Mouse (Mus musculus) gastrocnemius, adult 2 months (tissue): Measurements from ENCODE around the gene Cartpt. TPM values are rescaled to one million over a fixed set of nuclear protein-coding genes. Genes with fewer than 3 reads are reported as not detected.

Experiments
- DNase-seq: peaks from one replicate; pipeline ENCODE4 v3.0.0; 2022
- H3K27ac ChIP-seq: fragments of 200-600 bp; 2 replicates; pipeline ENCODE4 v1.8.1; 2022; ENCODE audit warnings: mild to moderate bottlenecking
- H3K4me3 ChIP-seq: fragments of 200-600 bp; 2 replicates; pipeline ENCODE4 v1.8.1; 2022; ENCODE audit warnings: mild to moderate bottlenecking, moderate library complexity
- CTCF ChIP-seq: fragments of 200-600 bp; IDR thresholded peaks from 2 replicates; pipeline ENCODE4 v1.8.1; 2022; ENCODE audit warnings: antibody characterized with exemption, mild to moderate bottlenecking, moderate library complexity
- intact Hi-C: fragments of 180-260 bp; cut with DNase I; formaldehyde crosslinking; loops from one replicate; pipeline ENCODE4 v1.15.1; 2025
- long read RNA-seq, 2 experiments: library from polyadenylated mRNA; stranded (forward); transcript quantifications; one replicate each; pipeline ENCODE4 v2.0.0; 2021
- total RNA-seq, 2 experiments: library from RNA; stranded (reverse); gene quantifications; 2 replicates each; pipeline ENCODE4 v1.2.3; 2021

The Cartpt gene
- not detected for total RNA-seq
- long read RNA-seq, experiment 1: 0 reads
- long read RNA-seq, experiment 2: 0 reads

GRCm38 (mm10) chr13:99900965-99901364 is at the start of gene Cartpt:
TSS of gene Cartpt (minus strand) at chr13:99901091.
- intact Hi-C loops: no loop called here
- no peak for DNase-seq
- H3K4me3 ChIP-seq: no peak within 1 kb of the TSS
- no peak for TF ChIP-seq CTCF
- H3K27ac ChIP-seq: no peak within 1 kb of the TSS

DNA sequence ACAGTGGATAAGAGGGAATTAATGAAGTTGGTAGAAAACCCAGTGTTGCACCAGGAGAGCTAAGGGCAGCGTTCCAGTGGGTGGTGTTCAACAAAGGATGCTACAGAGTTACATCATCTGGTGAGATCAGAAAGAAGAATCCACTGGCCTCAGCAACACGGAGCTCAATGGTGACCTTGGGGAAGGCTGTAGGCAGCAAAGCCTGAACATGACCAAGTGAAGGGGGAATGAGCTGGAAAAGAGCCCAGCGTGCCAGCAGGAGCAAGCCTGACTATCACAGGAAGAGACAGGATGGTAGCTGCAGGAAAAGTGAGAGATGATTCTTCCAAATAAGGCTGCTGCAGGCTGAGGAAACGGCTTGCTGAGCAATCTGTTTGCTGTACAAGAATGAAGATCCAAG is 46.5 kb upstream of the Cartpt start:
- DNase-seq: peak; percentile 42
- intact Hi-C loops: no loop called here
- H3K27ac ChIP-seq: no peak overlapping the region
- H3K4me3 ChIP-seq: no peak overlapping the region
- TF ChIP-seq CTCF: no peak

DNA sequence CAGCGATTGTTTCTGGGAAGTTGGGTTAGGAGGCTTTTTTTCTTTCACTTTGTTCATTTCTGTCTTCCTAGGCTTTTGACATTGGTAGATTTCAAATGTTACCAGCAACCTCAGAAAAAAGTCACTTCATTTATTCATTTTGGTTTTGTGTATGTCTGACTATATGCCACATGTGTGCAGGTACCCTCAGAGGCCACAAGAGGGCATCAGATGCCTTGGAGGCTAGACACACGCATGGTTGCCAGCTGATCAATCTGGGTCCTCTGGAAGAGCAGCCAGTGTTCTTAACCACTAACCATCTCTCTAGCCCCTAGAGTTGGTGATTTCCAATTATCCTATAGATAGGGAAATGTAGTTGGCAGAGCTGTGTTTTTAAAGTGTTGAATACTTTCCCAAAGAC is 42.6 kb upstream of the Cartpt start:
- no peak for DNase-seq
- no peak overlapping the region for H3K4me3 ChIP-seq
- TF ChIP-seq CTCF: peak; percentile 5; the same call in 1 of the 2 replicates
- H3K27ac ChIP-seq: no peak overlapping the region
- intact Hi-C loops: no loop called here

DNA sequence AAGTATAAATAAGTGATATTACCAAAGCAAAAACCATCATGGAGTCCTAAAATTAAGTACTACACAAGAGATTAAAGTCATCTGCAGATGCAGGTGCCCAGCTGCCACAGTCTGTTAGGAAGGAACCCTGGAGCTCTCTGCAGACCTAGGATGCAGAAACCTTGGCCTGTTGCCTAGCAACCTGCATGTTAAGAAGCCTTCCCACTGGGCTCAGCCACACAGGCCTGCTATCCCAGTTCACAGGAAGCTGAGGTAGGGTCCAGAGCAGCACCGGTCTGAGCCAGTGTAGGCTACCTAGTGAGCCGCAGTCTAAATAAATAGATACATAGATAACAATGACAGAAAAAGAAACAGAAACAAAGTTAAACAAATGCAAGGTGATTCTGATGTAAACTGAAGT is 39.7 kb upstream of the Cartpt start:
- H3K27ac ChIP-seq: no peak overlapping the region
- no peak for TF ChIP-seq CTCF
- DNase-seq: no peak
- H3K4me3 ChIP-seq: no peak overlapping the region
- intact Hi-C loops: no loop called here

DNA sequence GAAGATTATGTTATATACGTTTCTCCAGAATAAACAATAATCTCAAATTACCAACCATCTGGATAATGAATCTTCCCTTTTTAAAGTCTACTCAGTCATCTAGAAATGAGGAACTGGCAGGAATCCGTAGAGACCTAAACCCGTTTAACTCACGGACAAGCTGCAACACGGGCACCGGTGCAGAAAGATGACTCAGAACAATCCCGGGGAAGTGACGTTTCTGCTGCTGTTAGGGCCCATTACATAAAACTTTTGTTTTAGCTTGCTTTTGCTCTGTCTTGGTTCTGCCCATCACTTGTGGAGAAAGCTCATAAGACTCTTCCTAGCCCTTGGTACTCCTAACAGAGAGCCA is 38.4 kb upstream of the Cartpt start:
- intact Hi-C loops: no loop called here
- TF ChIP-seq CTCF: no peak

GRCm38 (mm10) chr13:99938606-99939319 is 37.9 kb upstream of the Cartpt start:
- intact Hi-C loops: no loop called here
- no peak for DNase-seq
- Histone ChIP-seq H3K4me3 (no peak overlapping the region), H3K27ac (no peak overlapping the region)
- no peak for TF ChIP-seq CTCF

More for the DNA sequence above, 38.4 kb upstream of the Cartpt start:
- Histone ChIP-seq H3K4me3 (no peak overlapping the region), H3K27ac (no peak overlapping the region)
- no peak for DNase-seq

- intact Hi-C loops: no loop called here
- Histone ChIP-seq H3K27ac (no peak overlapping the region), H3K4me3 (no peak overlapping the region)
- TF ChIP-seq CTCF: no peak
- no peak for DNase-seq
Measured at GRCm38 (mm10) chr13:99937741-99938140, 36.9 kb upstream of the Cartpt start.

- H3K27ac ChIP-seq: no peak overlapping the region
- H3K4me3 ChIP-seq: no peak overlapping the region
- no peak for DNase-seq
- TF ChIP-seq CTCF: no peak
- intact Hi-C loops: no loop called here
Measured at GRCm38 (mm10) chr13:99932406-99932805, 31.5 kb upstream of the Cartpt start.

GRCm38 (mm10) chr13:99931502-99931901 is 30.6 kb upstream of the Cartpt start:
- intact Hi-C loops: no loop called here
- no peak for DNase-seq
- TF ChIP-seq CTCF: no peak
- H3K27ac ChIP-seq: no peak overlapping the region
- no peak overlapping the region for H3K4me3 ChIP-seq

DNA sequence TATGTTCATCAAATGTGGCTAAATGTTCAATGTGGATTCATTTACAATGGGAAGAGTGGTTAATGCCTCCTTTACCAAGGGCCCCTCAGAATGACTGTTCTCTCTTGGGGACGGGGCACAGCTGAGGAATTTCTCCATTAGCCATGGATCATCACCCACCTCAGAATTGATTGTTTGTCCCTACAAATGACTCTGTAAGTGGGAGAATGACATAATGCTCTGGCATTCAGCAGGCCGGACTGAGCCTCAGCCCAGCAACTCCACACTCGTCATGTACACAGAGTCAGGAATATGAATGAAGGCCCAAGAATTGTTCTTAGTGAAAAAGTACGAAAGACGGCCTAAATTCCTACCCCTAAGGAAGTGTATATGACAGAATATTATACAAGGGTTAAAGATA is 25.4 kb upstream of the Cartpt start:
- DNase-seq: no peak
- intact Hi-C loops: no loop called here
- H3K4me3 ChIP-seq: no peak overlapping the region
- H3K27ac ChIP-seq: no peak overlapping the region
- no peak for TF ChIP-seq CTCF

GRCm38 (mm10) chr13:99915632-99916031 is 14.7 kb upstream of the Cartpt start:
- no peak for TF ChIP-seq CTCF
- Histone ChIP-seq H3K4me3 (no peak overlapping the region), H3K27ac (no peak overlapping the region)
- no peak for DNase-seq
- intact Hi-C loops: no loop called here

- Histone ChIP-seq H3K4me3 (no peak overlapping the region), H3K27ac (no peak overlapping the region)
- TF ChIP-seq CTCF: no peak
- peak; percentile 41 for DNase-seq
- intact Hi-C loops: no loop called here
Measured at GRCm38 (mm10) chr13:99900557-99900892, 366 bp downstream of the Cartpt start.

- no peak overlapping the region for H3K4me3 ChIP-seq
- intact Hi-C loops: no loop called here
- no peak for TF ChIP-seq CTCF
Measured at GRCm38 (mm10) chr13:99899670-99900556, 978 bp downstream of the Cartpt start.

GRCm38 (mm10) chr13:99898816-99899215 is 2.1 kb downstream of the Cartpt start:
- TF ChIP-seq CTCF: no peak
- Histone ChIP-seq H3K4me3 (no peak overlapping the region), H3K27ac (no peak overlapping the region)
- intact Hi-C loops: no loop called here
- DNase-seq: no peak

More at GRCm38 (mm10) chr13:99899670-99900556, 978 bp downstream of the Cartpt start:
- no peak overlapping the region for H3K27ac ChIP-seq
- DNase-seq: no peak
